Mouse (Mus musculus) ES-E14 (cell line): ENCODE data around the gene Slc25a12. TPM values are rescaled to one million over a fixed set of nuclear protein-coding genes. Genes with fewer than 3 reads are reported as not detected.

Experiments
- DNase-seq: peaks from one replicate; pipeline ENCODE4 v3.0.0-alpha.2; 2013; ENCODE audit warnings: low read depth, low spot score
- H3K27ac ChIP-seq: 2 replicates; pipeline ENCODE4 v1.5.1; 2012; ENCODE audit warnings: low read depth, mild to moderate bottlenecking, low read length, moderate library complexity, mixed read lengths; ENCODE audit not compliant: poor library complexity, insufficient read depth, severe bottlenecking
- H3K36me3 ChIP-seq: 2 replicates; pipeline ENCODE4 v1.6.1; 2012; ENCODE audit warnings: mild to moderate bottlenecking, low read length, moderate library complexity, mixed read lengths; ENCODE audit not compliant: control insufficient read depth, poor library complexity, insufficient read depth, severe bottlenecking
- H3K4me1 ChIP-seq, 2 experiments: fragments of 150-350 bp in 1 of 2; sonication (generic) in 1 of 2; 2 replicates each; pipeline ENCODE4 v1.6.1; 2012; ENCODE audit warnings: low read length in 2 of 2, mild to moderate bottlenecking in 1 of 2, mixed read lengths in 1 of 2; ENCODE audit not compliant: control insufficient read depth in 2 of 2, insufficient read depth in 2 of 2, poor library complexity in 1 of 2
- H3K4me3 ChIP-seq, 2 experiments: fragments of 150-350 bp in 1 of 2; sonication (generic) in 1 of 2; 2 replicates each; pipeline ENCODE4 v1.5.1; 2012; ENCODE audit warnings: low read length in 2 of 2, low read depth in 1 of 2, mild to moderate bottlenecking in 1 of 2, mixed read lengths in 1 of 2; ENCODE audit not compliant: insufficient read depth in 1 of 2, poor library complexity in 1 of 2, severe bottlenecking in 1 of 2
- H3K9ac ChIP-seq: 2 replicates; pipeline ENCODE4 v1.6.1; 2012; ENCODE audit warnings: low read depth, mild to moderate bottlenecking, low read length, mixed read lengths; ENCODE audit not compliant: poor library complexity, insufficient read depth, severe bottlenecking
- H3K9me3 ChIP-seq: fragments of 150-350 bp; sonication (generic); 2 replicates; pipeline ENCODE4 v1.6.1; 2012; ENCODE audit warnings: low read depth, mild to moderate bottlenecking, low read length; ENCODE audit not compliant: control insufficient read depth, insufficient read depth
- CHD2 ChIP-seq: IDR thresholded peaks from 2 replicates; pipeline ENCODE4 v1.6.1; 2014; ENCODE audit warnings: mild to moderate bottlenecking, low read depth, low read length, inconsistent platforms
- HCFC1 ChIP-seq: IDR thresholded peaks from 2 replicates; pipeline ENCODE4 v1.6.1; 2012; ENCODE audit warnings: low read length, inconsistent platforms, borderline replicate concordance; ENCODE audit not compliant: insufficient read depth
- MAFK ChIP-seq: IDR thresholded peaks from 2 replicates; pipeline ENCODE4 v1.6.1; 2014; ENCODE audit warnings: mild to moderate bottlenecking, low read depth, low read length, inconsistent platforms; ENCODE audit not compliant: insufficient read depth
- ZC3H11A ChIP-seq: IDR thresholded peaks from 2 replicates; pipeline ENCODE4 v1.6.1; 2012; ENCODE audit warnings: low read depth, mild to moderate bottlenecking, inconsistent platforms, low read length, borderline replicate concordance
- ZNF384 ChIP-seq: IDR thresholded peaks from 2 replicates; pipeline ENCODE4 v1.6.1; 2012; ENCODE audit warnings: low read depth, low read length, inconsistent platforms
- in situ Hi-C, 2 experiments: fragments of 600-800 bp; cut with MboI; formaldehyde crosslinking; loops; one replicate each; pipeline ENCODE4 v1.15.1; 2025; ENCODE audit warnings: low sequenced_read_pairs in 2 of 2, inconsistent platforms in 1 of 2; ENCODE audit not compliant: unreplicated experiment in 2 of 2
- total RNA-seq: library from RNA; depleted of rRNA; stranded (reverse); fragments of 300-350 nt; gene quantifications from 2 replicates; pipeline ENCODE4 v1.2.3, GENCODE M21; 2012; rRNA removed

Gene Slc25a12
- 42.6 and 44.2 TPM in 2 replicates for total RNA-seq

GRCm38 (mm10) chr2:71367125-71367880, at the start of gene Slc25a12:
Gene Slc25a12, minus strand, starts transcription at chr2:71367749.
- H3K27ac ChIP-seq: peak within 1 kb of the TSS; percentile 24; the same call in 1 of the 2 replicates
- in situ Hi-C loops: no loop called here
- peak within 1 kb of the TSS; percentile 79 to 86 for H3K4me3 ChIP-seq
- no peaks in the 10 kb centered on the region for H3K36me3 ChIP-seq
- no peak for DNase-seq
- peak within 1 kb of the TSS; percentile 85 for H3K9ac ChIP-seq
- peaks cover 2 to 5% of the 10 kb centered on the region in 2 experiments; a peak in 1 of 4 replicates for H3K4me1 ChIP-seq
- TF ChIP-seq HCFC1 (no peak), MAFK (no peak), CHD2 (no peak), ZNF384 (no peak), ZC3H11A (no peak)
- H3K9me3 ChIP-seq: no peaks in the 10 kb centered on the region

DNA sequence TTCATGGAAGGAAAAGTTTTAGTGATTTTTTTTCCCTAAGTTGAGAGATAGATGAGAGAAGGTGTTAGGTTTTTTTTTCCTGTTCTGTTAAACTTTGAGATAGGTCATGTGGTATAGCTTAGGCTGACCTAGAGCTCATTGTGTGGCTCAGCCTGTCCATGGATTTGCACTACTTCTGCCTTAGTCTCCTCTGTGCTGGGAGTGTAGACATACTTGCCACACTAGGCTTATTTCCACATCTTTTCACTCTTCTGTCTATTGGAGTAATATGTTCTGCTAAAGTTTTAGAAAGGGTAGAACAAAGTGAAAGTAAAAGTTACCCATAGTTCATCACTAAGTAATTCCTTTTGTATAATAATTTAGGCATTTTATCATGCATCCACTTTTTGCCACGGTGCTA, 38.1 kb upstream of the Slc25a12 start:
- Histone ChIP-seq H3K4me1 (no peaks in the 10 kb centered on the region), H3K36me3 (peaks cover 24% of the 10 kb centered on the region), H3K4me3 (no peak overlapping the region), H3K9ac (no peak overlapping the region), H3K9me3 (no peaks in the 10 kb centered on the region), H3K27ac (no peak overlapping the region)
- in situ Hi-C loops: no loop called here
- DNase-seq: no peak
- TF ChIP-seq HCFC1 (no peak), ZC3H11A (no peak), ZNF384 (no peak), MAFK (no peak)

DNA sequence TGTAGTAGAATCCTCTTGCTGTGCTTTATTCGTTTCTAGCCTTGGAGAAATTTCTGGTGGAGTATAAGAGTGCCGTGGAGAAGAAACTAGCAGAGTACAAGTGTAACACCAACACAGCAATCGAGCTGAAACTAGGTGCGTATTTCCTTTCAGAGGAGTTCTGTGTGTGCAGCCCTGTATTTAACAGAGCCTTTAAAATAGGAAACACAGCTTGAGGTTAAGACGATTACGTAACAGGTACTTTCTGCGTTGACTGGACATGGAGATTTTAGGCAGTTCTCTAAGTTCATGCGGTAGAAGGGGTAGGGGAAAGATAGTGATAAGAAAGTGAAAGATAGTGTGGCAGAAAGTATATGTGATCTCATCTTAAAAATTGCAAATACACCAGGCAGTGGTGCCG, 22.3 kb upstream of the Slc25a12 start:
- DNase-seq: no peak
- peaks cover 6 to 18% of the 10 kb centered on the region in 2 experiments; a peak in 3 of 4 replicates for H3K4me1 ChIP-seq
- peak overlapping the region; percentile 95 for H3K9ac ChIP-seq
- no peaks in the 10 kb centered on the region for H3K9me3 ChIP-seq
- H3K27ac ChIP-seq: no peak overlapping the region; the same call in 1 of the 2 replicates
- in situ Hi-C loops: no loop called here
- TF ChIP-seq HCFC1 (no peak), CHD2 (no peak), ZC3H11A (no peak), MAFK (no peak), ZNF384 (no peak)
- peaks cover 16% of the 10 kb centered on the region for H3K36me3 ChIP-seq
- peak overlapping the region; percentile 93 to 96 for H3K4me3 ChIP-seq

DNA sequence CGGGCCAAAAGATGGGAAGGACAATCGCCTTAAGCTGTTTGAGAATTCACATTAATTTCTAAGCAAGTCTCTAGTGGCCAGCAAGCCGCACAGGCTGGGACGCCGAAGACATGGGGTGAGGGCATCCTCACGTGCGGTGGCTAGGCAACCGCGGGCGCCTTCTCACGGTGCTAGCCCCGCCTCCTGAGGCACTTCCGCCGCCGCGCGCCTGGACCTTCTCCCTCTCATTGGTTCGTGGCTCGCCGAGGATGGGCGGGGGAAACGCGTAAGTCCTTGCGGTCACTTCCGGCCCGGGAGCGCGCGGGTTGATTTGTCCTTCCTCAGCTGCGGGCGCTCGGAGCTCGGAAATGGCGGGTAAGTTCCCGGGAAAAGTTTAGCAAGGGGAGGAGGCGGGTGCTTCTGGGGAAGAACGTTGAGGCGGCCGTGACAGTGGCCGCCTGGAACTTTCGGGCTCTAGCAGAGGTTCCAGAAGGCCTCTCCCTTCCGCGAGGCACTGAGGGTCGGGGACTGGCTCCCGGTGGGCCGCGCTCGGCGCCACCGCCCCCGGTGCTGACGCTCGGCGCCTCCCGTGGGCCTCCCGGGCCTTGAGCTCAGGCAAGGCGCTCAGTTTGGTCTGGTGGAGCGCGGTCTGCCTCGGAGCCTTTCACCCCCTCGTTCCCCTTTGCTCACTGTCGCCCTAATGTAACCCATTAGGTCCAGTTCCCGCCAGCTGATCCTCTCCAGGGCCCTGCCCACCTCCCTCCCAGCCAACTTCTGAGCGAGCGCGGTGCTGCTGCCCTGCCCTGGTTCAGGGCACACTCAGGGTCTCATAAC, 21.6 kb upstream of the Slc25a12 start, which contains the start of gene Hat1:
Hat1 (plus strand) TSS at position 8 of the 813 bp plus-strand sequence.
- in situ Hi-C loops: no loop called here
- peak within 1 kb of the TSS; percentile 95 for H3K9ac ChIP-seq
- peak within 1 kb of the TSS; percentile 93 to 96 for H3K4me3 ChIP-seq
- H3K27ac ChIP-seq: peak within 1 kb of the TSS; percentile 91
- no peaks in the 10 kb centered on the region for H3K9me3 ChIP-seq
- peak; percentile 95 for DNase-seq
- H3K4me1 ChIP-seq: peaks cover 4 to 19% of the 10 kb centered on the region in 2 experiments; a peak in 3 of 4 replicates
- TF ChIP-seq ZC3H11A (no peak), MAFK (no peak), HCFC1 (no peak), CHD2 (no peak), ZNF384 (no peak)
- H3K36me3 ChIP-seq: peaks cover 16% of the 10 kb centered on the region
